Mouse (Mus musculus): Measurements from ENCODE around the gene Slc6a19. TPM values are rescaled to one million over a fixed set of nuclear protein-coding genes. Genes with fewer than 3 reads are reported as not detected.
"Not testable (repeated sequence)": the region's sequence is repeated elsewhere in the genome, so short reads cannot be mapped to it uniquely, and the experiment has no call there.

The Slc6a19 gene
- polyA plus RNA-seq, 1 experiment from 2014 or later = not detected

GRCm38 (mm10) chr13:73709491-73709890 is 4.8 kb upstream of the Slc6a19 start:
- ATAC-seq (replicated peaks; ENCODE audit: insufficient number of reproducible peaks, low FRiP score, low TSS enrichment) = no peak
- Histone ChIP-seq H3K9me3 (replicated peaks; ENCODE audit: control insufficient read depth, low read length) (no peaks in the 10 kb centered on the region), H3K36me3 (ENCODE audit: control insufficient read depth, insufficient read depth, low read length) (no peaks in the 10 kb centered on the region), H3K9ac (ENCODE audit: low read depth, low read length) (no peak overlapping the region), H3K4me1 (ENCODE audit: control insufficient read depth, insufficient read depth, low read length) (no peaks in the 10 kb centered on the region), H3K27ac (ENCODE audit: low read depth, low read length) (no peak overlapping the region), H3K4me3 (ENCODE audit: low read depth, low read length) (no peak overlapping the region), H3K27me3 (ENCODE audit: control insufficient read depth, insufficient read depth, low read length) (no peaks in the 10 kb centered on the region), H3K4me2 (no peak overlapping the region)
- 66% methylated on average over 6 of the region's 6 CpGs for WGBS (ENCODE audit: insufficient replicate concordance)

- ATAC-seq (replicated peaks; ENCODE audit: insufficient number of reproducible peaks, low FRiP score, low TSS enrichment); H3K4me1 ChIP-seq (ENCODE audit: control insufficient read depth, insufficient read depth, low read length); H3K4me3 ChIP-seq (ENCODE audit: low read depth, low read length); H3K4me2 ChIP-seq; H3K9ac ChIP-seq (ENCODE audit: low read depth, low read length); H3K27me3 ChIP-seq (ENCODE audit: control insufficient read depth, insufficient read depth, low read length); H3K27ac ChIP-seq (ENCODE audit: low read depth, low read length); H3K36me3 ChIP-seq (ENCODE audit: control insufficient read depth, insufficient read depth, low read length); H3K9me3 ChIP-seq (replicated peaks; ENCODE audit: control insufficient read depth, low read length): not testable (repeated sequence)
- 64% methylated on average over 4 of the region's 4 CpGs for WGBS (ENCODE audit: insufficient replicate concordance)
These were observed 1.2 kb downstream of the Slc6a19 start for GRCm38 (mm10) chr13:73703486-73703885.

- Histone ChIP-seq H3K27me3 (ENCODE audit: control insufficient read depth, insufficient read depth, low read length) (no peaks in the 10 kb centered on the region), H3K4me2 (no peak overlapping the region), H3K36me3 (ENCODE audit: control insufficient read depth, insufficient read depth, low read length) (no peaks in the 10 kb centered on the region), H3K9ac (ENCODE audit: low read depth, low read length) (no peak overlapping the region), H3K27ac (ENCODE audit: low read depth, low read length) (no peak overlapping the region), H3K4me3 (ENCODE audit: low read depth, low read length) (no peak overlapping the region), H3K9me3 (replicated peaks; ENCODE audit: control insufficient read depth, low read length) (no peaks in the 10 kb centered on the region), H3K4me1 (ENCODE audit: control insufficient read depth, insufficient read depth, low read length) (no peaks in the 10 kb centered on the region)
- 76% methylated on average over 4 of the region's 4 CpGs for WGBS (ENCODE audit: insufficient replicate concordance)
- no peak for ATAC-seq (replicated peaks; ENCODE audit: insufficient number of reproducible peaks, low FRiP score, low TSS enrichment)
These were observed 1.9 kb downstream of the Slc6a19 start for GRCm38 (mm10) chr13:73702776-73703175.

- Histone ChIP-seq H3K4me1 (ENCODE audit: control insufficient read depth, insufficient read depth, low read length) (no peaks in the 10 kb centered on the region), H3K27ac (ENCODE audit: low read depth, low read length) (no peak overlapping the region), H3K4me2 (no peak overlapping the region), H3K36me3 (ENCODE audit: control insufficient read depth, insufficient read depth, low read length) (no peaks in the 10 kb centered on the region), H3K4me3 (ENCODE audit: low read depth, low read length) (no peak overlapping the region), H3K9me3 (replicated peaks; ENCODE audit: control insufficient read depth, low read length) (no peaks in the 10 kb centered on the region), H3K9ac (ENCODE audit: low read depth, low read length) (no peak overlapping the region), H3K27me3 (ENCODE audit: control insufficient read depth, insufficient read depth, low read length) (no peaks in the 10 kb centered on the region)
- no peak for ATAC-seq (replicated peaks; ENCODE audit: insufficient number of reproducible peaks, low FRiP score, low TSS enrichment)
- WGBS (ENCODE audit: insufficient replicate concordance) = 73% methylated on average over 9 of the region's 9 CpGs
These were observed 3.3 kb downstream of the Slc6a19 start for GRCm38 (mm10) chr13:73701161-73701883.

GRCm38 (mm10) chr13:73700554-73700953 is 4.1 kb downstream of the Slc6a19 start:
- no peaks in the 10 kb centered on the region for H3K27me3 ChIP-seq (ENCODE audit: control insufficient read depth, insufficient read depth, low read length)
- no peaks in the 10 kb centered on the region for H3K9me3 ChIP-seq (replicated peaks; ENCODE audit: control insufficient read depth, low read length)
- no peaks in the 10 kb centered on the region for H3K4me1 ChIP-seq (ENCODE audit: control insufficient read depth, insufficient read depth, low read length)
- ATAC-seq (replicated peaks; ENCODE audit: insufficient number of reproducible peaks, low FRiP score, low TSS enrichment) = no peak
- H3K4me2 ChIP-seq = no peak overlapping the region
- H3K36me3 ChIP-seq (ENCODE audit: control insufficient read depth, insufficient read depth, low read length) = no peaks in the 10 kb centered on the region
- no peak overlapping the region for H3K9ac ChIP-seq (ENCODE audit: low read depth, low read length)
- no peak overlapping the region for H3K4me3 ChIP-seq (ENCODE audit: low read depth, low read length)
- no peak overlapping the region for H3K27ac ChIP-seq (ENCODE audit: low read depth, low read length)
- WGBS (ENCODE audit: insufficient replicate concordance) = 84% methylated on average over 12 of the region's 12 CpGs

- 88% methylated on average over 6 of the region's 6 CpGs for WGBS (ENCODE audit: insufficient replicate concordance)
- no peak overlapping the region for H3K9ac ChIP-seq (ENCODE audit: low read depth, low read length)
These were observed 5.0 kb downstream of the Slc6a19 start for GRCm38 (mm10) chr13:73699714-73700113.

GRCm38 (mm10) chr13:73696529-73696928 is 8.1 kb downstream of the Slc6a19 start:
- no peak overlapping the region for H3K4me2 ChIP-seq
- no peaks in the 10 kb centered on the region for H3K4me1 ChIP-seq (ENCODE audit: control insufficient read depth, insufficient read depth, low read length)
- WGBS (ENCODE audit: insufficient replicate concordance) = 50% methylated on average over 3 of the region's 3 CpGs
- no peak overlapping the region for H3K9ac ChIP-seq (ENCODE audit: low read depth, low read length)
- no peaks in the 10 kb centered on the region for H3K36me3 ChIP-seq (ENCODE audit: control insufficient read depth, insufficient read depth, low read length)
- H3K4me3 ChIP-seq (ENCODE audit: low read depth, low read length) = no peak overlapping the region
- no peaks in the 10 kb centered on the region for H3K9me3 ChIP-seq (replicated peaks; ENCODE audit: control insufficient read depth, low read length)
- H3K27me3 ChIP-seq (ENCODE audit: control insufficient read depth, insufficient read depth, low read length) = no peaks in the 10 kb centered on the region
- no peak for ATAC-seq (replicated peaks; ENCODE audit: insufficient number of reproducible peaks, low FRiP score, low TSS enrichment)
- H3K27ac ChIP-seq (ENCODE audit: low read depth, low read length) = no peak overlapping the region

More at GRCm38 (mm10) chr13:73699714-73700113, 5.0 kb downstream of the Slc6a19 start:
- no peak for ATAC-seq (replicated peaks; ENCODE audit: insufficient number of reproducible peaks, low FRiP score, low TSS enrichment)
- no peak overlapping the region for H3K4me2 ChIP-seq
- H3K27me3 ChIP-seq (ENCODE audit: control insufficient read depth, insufficient read depth, low read length) = no peaks in the 10 kb centered on the region
- no peak overlapping the region for H3K4me3 ChIP-seq (ENCODE audit: low read depth, low read length)
- no peaks in the 10 kb centered on the region for H3K36me3 ChIP-seq (ENCODE audit: control insufficient read depth, insufficient read depth, low read length)
- H3K9me3 ChIP-seq (replicated peaks; ENCODE audit: control insufficient read depth, low read length) = no peaks in the 10 kb centered on the region
- H3K27ac ChIP-seq (ENCODE audit: low read depth, low read length) = no peak overlapping the region
- no peaks in the 10 kb centered on the region for H3K4me1 ChIP-seq (ENCODE audit: control insufficient read depth, insufficient read depth, low read length)

GRCm38 (mm10) chr13:73694972-73695371 is 9.7 kb downstream of the Slc6a19 start:
- Histone ChIP-seq H3K36me3 (ENCODE audit: control insufficient read depth, insufficient read depth, low read length) (no peaks in the 10 kb centered on the region), H3K27ac (ENCODE audit: low read depth, low read length) (no peak overlapping the region), H3K9me3 (replicated peaks; ENCODE audit: control insufficient read depth, low read length) (no peaks in the 10 kb centered on the region), H3K4me1 (ENCODE audit: control insufficient read depth, insufficient read depth, low read length) (no peaks in the 10 kb centered on the region), H3K4me2 (no peak overlapping the region), H3K27me3 (ENCODE audit: control insufficient read depth, insufficient read depth, low read length) (no peaks in the 10 kb centered on the region), H3K4me3 (ENCODE audit: low read depth, low read length) (no peak overlapping the region), H3K9ac (ENCODE audit: low read depth, low read length) (no peak overlapping the region)
- 54% methylated on average over 1 of the region's 1 CpGs for WGBS (ENCODE audit: insufficient replicate concordance)
- ATAC-seq (replicated peaks; ENCODE audit: insufficient number of reproducible peaks, low FRiP score, low TSS enrichment) = no peak

GRCm38 (mm10) chr13:73693333-73693732 is 11.3 kb downstream of the Slc6a19 start:
- Histone ChIP-seq H3K4me1 (ENCODE audit: control insufficient read depth, insufficient read depth, low read length) (no peaks in the 10 kb centered on the region), H3K27ac (ENCODE audit: low read depth, low read length) (no peak overlapping the region), H3K9me3 (replicated peaks; ENCODE audit: control insufficient read depth, low read length) (no peaks in the 10 kb centered on the region), H3K4me2 (no peak overlapping the region), H3K4me3 (ENCODE audit: low read depth, low read length) (no peak overlapping the region), H3K9ac (ENCODE audit: low read depth, low read length) (no peak overlapping the region), H3K27me3 (ENCODE audit: control insufficient read depth, insufficient read depth, low read length) (no peaks in the 10 kb centered on the region), H3K36me3 (ENCODE audit: control insufficient read depth, insufficient read depth, low read length) (no peaks in the 10 kb centered on the region)
- WGBS (ENCODE audit: insufficient replicate concordance) = 58% methylated on average over 2 of the region's 2 CpGs
- no peak for ATAC-seq (replicated peaks; ENCODE audit: insufficient number of reproducible peaks, low FRiP score, low TSS enrichment)
